Mouse (Mus musculus) cerebellum, adult 2 months (tissue): ENCODE results near the gene Samm50. TPM values are rescaled to one million over a fixed set of nuclear protein-coding genes. Genes with fewer than 3 reads are reported as not detected.

Source experiments
- DNase-seq, 2 experiments: peaks; one replicate each; pipeline ENCODE4 v3.0.0; 2021
- H3K27ac ChIP-seq: fragments of 200-500 bp; 2 replicates; pipeline ENCODE4 v1.5.1; 2012; ENCODE audit warnings: low read length, control low read depth, inconsistent platforms; ENCODE audit not compliant: insufficient read depth
- H3K27me3 ChIP-seq: fragments of 200-500 bp; 2 replicates; pipeline ENCODE4 v1.6.1; 2012; ENCODE audit warnings: inconsistent platforms, mild to moderate bottlenecking, low read length, moderate library complexity; ENCODE audit not compliant: control insufficient read depth, insufficient read depth
- H3K4me1 ChIP-seq: fragments of 200-500 bp; 2 replicates; pipeline ENCODE4 v1.6.1; 2011; ENCODE audit warnings: low read length; ENCODE audit not compliant: control insufficient read depth, insufficient read depth
- H3K4me3 ChIP-seq: fragments of 200-500 bp; replicated peaks from 2 replicates; pipeline ENCODE3; 2011; ENCODE audit warnings: mild to moderate bottlenecking, low read depth, low read length, control low read depth; ENCODE audit not compliant: insufficient read depth
- CTCF ChIP-seq: fragments of 200-500 bp; IDR thresholded peaks from 2 replicates; pipeline ENCODE4 v1.5.1; 2011; ENCODE audit warnings: low read depth, mild to moderate bottlenecking, control low read depth, low read length, moderate library complexity, borderline replicate concordance; ENCODE audit not compliant: insufficient read depth
- POLR2A ChIP-seq: fragments of 200-500 bp; IDR thresholded peaks from 2 replicates; pipeline ENCODE4 v1.6.1; 2011; ENCODE audit warnings: low read length, control low read depth, borderline replicate concordance; ENCODE audit not compliant: insufficient read depth
- WGBS: fragments of 180-500 bp; shearing (Covaris S2); methylation state at CpG from one replicate; pipeline ENCODE4 v1.1.7; 2018; 5-methylcytosine and 5-hydroxymethylcytosine counted together
- polyA plus RNA-seq: library from polyadenylated mRNA; depleted of rRNA; stranded (reverse); fragments of >200 nt; gene quantifications from 2 replicates; pipeline ENCODE4 v1.2.3, GENCODE M21; 2012

The Samm50 gene
- polyA plus RNA-seq, 1 experiment: 56.4 TPM

- DNase-seq: no peak
- no peak overlapping the region; the same call in 1 of the 2 replicates for H3K27ac ChIP-seq
- no peak for TF ChIP-seq POLR2A
- WGBS: 59% methylated on average over 8 of the region's 8 CpGs
- peaks cover 4% of the 10 kb centered on the region; the same call in 1 of the 2 replicates for H3K4me1 ChIP-seq
- H3K4me3 ChIP-seq: no peak overlapping the region
- no peaks in the 10 kb centered on the region; the same call in 1 of the 2 replicates for H3K27me3 ChIP-seq
Observed at GRCm38 (mm10) chr15:84232609-84233008, 40.6 kb downstream of the Samm50 start.

DNA sequence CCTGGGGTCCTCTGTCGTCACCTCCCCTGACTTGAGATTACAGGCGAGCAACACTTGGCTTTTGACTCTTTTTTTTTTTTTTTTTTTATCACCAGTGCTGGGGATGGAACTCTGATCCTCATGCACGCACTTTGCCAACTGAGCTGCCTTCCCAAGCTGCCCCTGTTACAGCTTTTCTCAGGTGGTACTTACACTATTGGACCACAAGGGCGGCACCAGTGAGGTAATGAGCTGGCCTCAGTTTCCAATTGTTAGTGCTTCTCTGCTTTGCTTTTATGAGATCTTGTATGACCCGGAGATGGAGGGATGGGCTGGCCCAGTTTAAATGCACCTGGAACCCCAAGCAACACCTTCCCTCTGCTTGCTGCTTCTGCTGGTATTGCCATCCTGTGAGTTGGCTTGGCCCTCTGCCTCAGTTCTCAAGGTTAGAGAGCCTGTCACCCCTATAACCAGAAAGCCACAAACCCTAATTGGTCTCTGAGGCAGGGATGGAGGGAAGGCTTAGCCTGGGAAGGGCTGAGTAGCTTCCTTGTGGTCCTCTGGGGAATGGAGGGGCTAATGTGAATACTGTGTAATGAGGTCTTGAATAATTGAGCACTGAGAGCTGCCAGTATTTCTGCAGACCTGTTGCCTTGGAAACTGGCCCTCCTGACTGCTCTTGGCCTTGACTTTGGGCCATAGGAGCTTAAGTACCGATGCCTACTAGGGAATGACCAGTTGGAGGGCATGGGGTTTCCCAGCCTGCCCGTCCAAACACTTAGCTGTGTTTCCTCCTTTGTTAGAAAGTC, 42.9 kb downstream of the Samm50 start:
- Histone ChIP-seq H3K4me3 (no peak overlapping the region), H3K27me3 (no peaks in the 10 kb centered on the region), H3K4me1 (peaks cover 4% of the 10 kb centered on the region; the same call in 1 of the 2 replicates), H3K27ac (no peak overlapping the region)
- WGBS: 78% methylated on average over 7 of the region's 7 CpGs
- TF ChIP-seq CTCF: no peak
- TF ChIP-seq POLR2A: no peak
- no peak for DNase-seq

GRCm38 (mm10) chr15:84235646-84236045, 43.6 kb downstream of the Samm50 start:
- WGBS: 70% methylated on average over 7 of the region's 7 CpGs
- Histone ChIP-seq H3K27me3 (no peaks in the 10 kb centered on the region), H3K27ac (no peak overlapping the region), H3K4me1 (peaks cover 3% of the 10 kb centered on the region; the same call in 1 of the 2 replicates), H3K4me3 (no peak overlapping the region)
- DNase-seq: no peak
- TF ChIP-seq POLR2A: no peak
- TF ChIP-seq CTCF: no peak

- no peak for TF ChIP-seq POLR2A
- no peak for TF ChIP-seq CTCF
- H3K4me3 ChIP-seq: no peak overlapping the region
- no peaks in the 10 kb centered on the region for H3K4me1 ChIP-seq
- WGBS: 62% methylated on average over 15 of the region's 15 CpGs
- H3K27me3 ChIP-seq: no peaks in the 10 kb centered on the region
- no peak for DNase-seq
- H3K27ac ChIP-seq: no peak overlapping the region
Observed at GRCm38 (mm10) chr15:84238552-84238951, 46.5 kb downstream of the Samm50 start.

DNA sequence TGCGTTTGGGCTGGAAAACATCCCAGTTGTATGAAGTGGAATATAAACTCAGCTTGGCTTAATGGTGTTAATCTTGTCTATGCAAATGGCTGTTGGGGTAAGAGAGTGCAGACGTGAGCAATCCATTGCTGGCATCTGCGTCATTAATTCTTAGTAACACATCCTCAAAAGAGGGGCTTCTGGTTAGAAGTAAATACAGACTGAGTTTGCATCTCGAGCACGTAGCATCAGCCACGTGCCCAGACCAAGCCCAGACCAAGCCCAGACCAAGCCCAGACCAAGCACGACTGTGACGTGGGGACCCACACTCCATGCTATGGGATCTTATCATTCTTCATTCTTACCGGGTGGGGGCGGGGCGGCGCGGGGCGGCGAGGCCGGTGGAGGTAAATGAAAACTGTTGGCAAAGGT, 47.0 kb downstream of the Samm50 start:
- TF ChIP-seq POLR2A (no peak), CTCF (no peak)
- no peaks in the 10 kb centered on the region for H3K4me1 ChIP-seq
- no peak for DNase-seq
- no peak overlapping the region for H3K27ac ChIP-seq
- H3K27me3 ChIP-seq: no peaks in the 10 kb centered on the region
- no peak overlapping the region for H3K4me3 ChIP-seq
- 26% methylated on average over 16 of the region's 16 CpGs for WGBS

DNA sequence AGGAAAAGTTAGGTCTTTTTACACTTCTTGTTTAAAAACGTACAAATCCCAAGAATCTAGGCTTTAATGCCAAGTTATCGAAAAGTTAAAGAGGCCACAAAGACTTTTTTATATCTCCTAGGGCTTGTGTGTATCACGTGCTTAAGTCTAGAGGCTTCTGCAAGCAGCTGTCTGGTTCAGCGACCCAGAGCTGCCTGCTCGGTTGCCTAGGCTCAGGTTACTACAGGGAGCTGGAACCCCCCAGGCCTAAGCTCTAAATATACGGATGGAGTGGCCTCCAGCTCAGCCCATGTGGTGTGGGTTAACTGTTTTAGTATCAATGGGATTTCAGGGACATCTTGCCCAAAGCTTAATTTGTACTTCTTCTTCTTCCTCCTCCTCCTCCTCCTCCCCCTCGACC, 49.5 kb downstream of the Samm50 start:
- H3K4me3 ChIP-seq: no peak overlapping the region
- H3K27me3 ChIP-seq: no peaks in the 10 kb centered on the region
- no peaks in the 10 kb centered on the region for H3K4me1 ChIP-seq
- no peak overlapping the region for H3K27ac ChIP-seq
- no peak for TF ChIP-seq CTCF
- TF ChIP-seq POLR2A: no peak
- DNase-seq: no peak
- WGBS: 64% methylated on average over 7 of the region's 7 CpGs

DNA sequence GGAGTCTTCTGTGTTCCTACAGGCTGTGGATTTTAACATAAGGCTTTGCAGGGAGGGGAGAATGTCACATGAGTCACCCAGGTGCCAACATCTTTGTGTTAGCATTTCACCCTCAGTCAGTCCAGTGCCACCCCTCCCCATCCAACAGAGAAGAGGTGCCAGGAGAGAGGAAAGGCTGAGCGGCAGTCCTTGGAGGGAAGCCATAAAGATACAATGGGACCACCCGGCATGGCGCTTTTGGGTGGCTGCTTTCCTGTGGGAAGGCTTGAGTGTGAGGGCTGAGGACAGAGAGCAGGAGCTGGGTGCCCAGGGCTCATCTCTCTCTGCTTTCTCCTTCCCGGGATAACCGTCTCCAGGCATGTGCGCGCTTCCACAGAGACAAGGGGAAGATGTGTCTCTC, 53.1 kb downstream of the Samm50 start:
- no peak for DNase-seq
- Histone ChIP-seq H3K27me3 (no peaks in the 10 kb centered on the region), H3K4me1 (no peaks in the 10 kb centered on the region), H3K4me3 (no peak overlapping the region), H3K27ac (no peak overlapping the region)
- 47% methylated on average over 7 of the region's 7 CpGs for WGBS
- TF ChIP-seq CTCF (no peak), POLR2A (no peak)

GRCm38 (mm10) chr15:84246195-84246594, 54.2 kb downstream of the Samm50 start:
- Histone ChIP-seq H3K27ac (no peak overlapping the region), H3K4me1 (peaks cover 4% of the 10 kb centered on the region; the same call in 1 of the 2 replicates), H3K27me3 (no peaks in the 10 kb centered on the region), H3K4me3 (no peak overlapping the region)
- DNase-seq: no peak
- TF ChIP-seq CTCF (no peak), POLR2A (no peak)
- WGBS: 94% methylated on average over 6 of the region's 6 CpGs
